Mouse (Mus musculus) neural tube, embryonic 12.5 days (tissue): ENCODE measurements around the gene Tmpo. TPM values are rescaled to one million over a fixed set of nuclear protein-coding genes. Genes with fewer than 3 reads are reported as not detected.
A peak's percentile ranks its signal among the peaks of the same experiment; 100 is the strongest.
"Not testable (repeated sequence)": the region's sequence is repeated elsewhere in the genome, so short reads cannot be mapped to it uniquely, and the experiment has no call there.

Experiments
- ATAC-seq: fragments of 200-750 bp; cut with Nextera tagmentation; 2 replicates; pipeline ENCODE4 v1.8.0; 2017; ENCODE audit warnings: low read depth, mild to moderate bottlenecking, moderate TSS enrichment, moderate library complexity; ENCODE audit not compliant: low FRiP score
- H3K27ac ChIP-seq: fragments of 300-500 bp; sonication (generic); 2 replicates; pipeline ENCODE4 v1.5.1; 2016
- H3K27me3 ChIP-seq: fragments of 300-500 bp; sonication (generic); replicated peaks from 2 replicates; pipeline ENCODE4 v1.6.1; 2016; ENCODE audit warnings: mild to moderate bottlenecking
- H3K36me3 ChIP-seq: fragments of 300-500 bp; sonication (generic); 2 replicates; pipeline ENCODE4 v1.6.1; 2016; ENCODE audit warnings: mild to moderate bottlenecking
- H3K4me1 ChIP-seq: fragments of 300-500 bp; sonication (generic); 2 replicates; pipeline ENCODE4 v1.6.1; 2016
- H3K4me2 ChIP-seq: fragments of 300-500 bp; sonication (generic); replicated peaks from 2 replicates; pipeline ENCODE4 v1.6.1; 2016; ENCODE audit warnings: mild to moderate bottlenecking
- H3K4me3 ChIP-seq: fragments of 300-500 bp; sonication (generic); 2 replicates; pipeline ENCODE4 v1.5.1; 2016
- H3K9ac ChIP-seq: fragments of 300-500 bp; sonication (generic); 2 replicates; pipeline ENCODE4 v1.6.1; 2016; ENCODE audit warnings: mild to moderate bottlenecking
- H3K9me3 ChIP-seq: fragments of 300-500 bp; sonication (generic); 2 replicates; pipeline ENCODE4 v1.6.1; 2016; ENCODE audit warnings: mild to moderate bottlenecking
- WGBS: fragments of 180-500 bp; shearing (Covaris S2); methylation state at CpG from one replicate; pipeline ENCODE4 v1.1.7; 2016; 5-methylcytosine and 5-hydroxymethylcytosine counted together
- polyA plus RNA-seq: library from polyadenylated mRNA; unstranded; fragments of >200 nt; fragmentation: Nextera tagmentation; extraction: Ambion mirVana; gene quantifications from 2 replicates; pipeline ENCODE4 v1.2.1, GENCODE M21; 2016

The Tmpo gene
- polyA plus RNA-seq, 1 experiment from 2014 or later, result 292 TPM

DNA sequence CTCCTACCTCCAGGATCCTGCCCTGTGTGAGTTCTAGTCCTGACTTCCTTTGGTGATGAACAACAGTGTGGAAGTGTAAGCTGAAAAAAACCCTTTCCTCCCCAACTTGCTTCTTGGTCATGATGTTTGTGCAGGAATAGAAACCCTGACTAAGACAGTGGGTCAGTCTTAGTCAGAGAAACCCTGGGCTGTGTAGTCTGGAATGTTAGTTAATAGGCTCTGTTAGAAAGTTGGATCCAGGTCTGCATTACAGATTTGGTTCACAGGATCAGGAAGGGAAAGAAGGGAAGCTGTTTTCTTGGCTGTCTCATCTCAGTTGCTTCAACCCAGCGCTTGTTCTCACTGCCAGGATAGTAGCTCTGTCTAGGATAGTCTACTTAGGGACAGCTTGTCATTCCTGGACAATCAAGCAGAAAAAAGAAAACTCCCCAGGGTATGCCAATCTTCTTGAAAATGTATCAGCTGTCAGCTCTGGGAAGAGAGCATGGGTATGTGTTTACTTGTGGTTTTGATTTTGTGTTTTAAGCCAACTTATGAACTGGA is 18.2 kb upstream of the Tmpo start:
- ATAC-seq, result no peak
- Histone ChIP-seq H3K36me3 (no peaks in the 10 kb centered on the region), H3K4me1 (no peaks in the 10 kb centered on the region), H3K4me3 (no peak overlapping the region), H3K9me3 (no peaks in the 10 kb centered on the region), H3K27ac (no peak overlapping the region), H3K9ac (no peak overlapping the region), H3K4me2 (no peak overlapping the region), H3K27me3 (no peaks in the 10 kb centered on the region)
- 85% methylated on average over 1 of the region's 1 CpGs for WGBS

DNA sequence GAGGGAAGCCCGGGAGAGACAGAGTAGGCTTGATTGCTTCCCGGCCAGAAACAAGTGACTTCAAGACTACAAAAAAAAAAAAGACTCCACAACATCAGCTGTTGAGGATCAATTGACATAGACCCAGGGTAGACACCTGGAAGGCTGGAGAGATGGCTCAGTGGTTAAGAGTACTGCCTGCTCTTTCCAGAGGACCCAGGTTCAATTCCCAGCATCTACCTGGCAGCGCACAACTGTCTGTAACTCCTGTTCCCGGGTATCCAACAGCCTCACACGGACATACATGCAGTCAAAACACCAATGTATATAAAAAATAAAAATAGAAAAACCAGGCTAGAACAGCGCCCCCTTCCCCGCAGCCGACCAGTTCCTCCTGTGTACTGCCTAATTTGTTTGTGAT is 16.6 kb upstream of the Tmpo start:
- ATAC-seq, result no peak
- WGBS, result 93% methylated on average over 8 of the region's 8 CpGs
- H3K27ac ChIP-seq, result no peak overlapping the region

DNA sequence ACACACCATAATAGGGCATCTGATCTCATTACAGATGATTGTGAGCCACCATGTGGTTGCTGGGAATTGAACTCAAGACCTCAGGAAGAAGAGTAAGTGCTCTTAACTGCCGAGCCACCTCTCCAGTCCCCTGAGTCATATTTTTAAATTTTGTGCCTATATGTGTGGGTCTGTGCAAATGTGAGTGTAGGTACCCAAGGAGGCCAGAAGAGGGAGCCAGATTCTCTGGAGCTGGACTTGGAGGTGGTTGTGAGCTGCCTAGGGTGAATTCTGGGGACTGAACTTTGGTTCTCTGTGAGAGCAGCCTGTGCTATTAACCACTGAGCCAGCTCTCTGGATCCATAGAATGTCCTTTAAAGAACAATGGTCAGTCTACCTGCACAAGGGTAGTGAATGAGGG is 15.7 kb upstream of the Tmpo start:
- Histone ChIP-seq H3K27ac (no peak overlapping the region), H3K4me3 (no peak overlapping the region)
- 93% methylated on average over 1 of the region's 1 CpGs for WGBS

More for the DNA sequence above, 16.6 kb upstream of the Tmpo start:
- no peak overlapping the region for H3K4me3 ChIP-seq
- no peak overlapping the region for H3K4me2 ChIP-seq
- H3K4me1 ChIP-seq, result no peaks in the 10 kb centered on the region
- H3K36me3 ChIP-seq, result no peaks in the 10 kb centered on the region
- no peak overlapping the region for H3K9ac ChIP-seq
- H3K9me3 ChIP-seq, result no peaks in the 10 kb centered on the region
- no peaks in the 10 kb centered on the region for H3K27me3 ChIP-seq

DNA sequence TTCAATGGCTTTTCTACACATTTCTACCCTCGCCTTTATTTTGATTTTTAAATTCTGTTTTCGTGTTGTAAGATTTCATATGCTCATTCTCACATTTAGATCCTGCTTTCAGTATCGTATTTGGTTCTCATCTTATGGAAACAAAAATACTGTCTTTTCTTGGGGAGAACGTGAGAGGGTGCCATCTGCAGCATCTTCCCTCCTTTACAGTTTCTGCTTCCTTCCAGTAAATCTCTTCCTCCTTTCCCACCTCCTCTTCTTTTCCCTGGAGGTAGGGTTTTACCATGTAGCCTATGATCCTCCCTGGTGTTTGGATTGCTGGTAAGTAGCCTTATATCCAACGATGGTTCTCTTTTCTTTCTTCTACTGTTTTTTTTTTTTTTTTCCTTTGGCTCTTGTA is 14.6 kb upstream of the Tmpo start:
- no peaks in the 10 kb centered on the region for H3K4me1 ChIP-seq
- no peaks in the 10 kb centered on the region for H3K9me3 ChIP-seq
- no peak for ATAC-seq
- H3K27me3 ChIP-seq, result no peaks in the 10 kb centered on the region
- H3K4me3 ChIP-seq, result no peak overlapping the region
- no peaks in the 10 kb centered on the region for H3K36me3 ChIP-seq
- no peak overlapping the region for H3K9ac ChIP-seq
- H3K4me2 ChIP-seq, result no peak overlapping the region
- no peak overlapping the region for H3K27ac ChIP-seq
- WGBS, result 88% methylated on average over 5 of the region's 5 CpGs

More for the DNA sequence above, 15.7 kb upstream of the Tmpo start:
- Histone ChIP-seq H3K4me2 (no peak overlapping the region), H3K36me3 (no peaks in the 10 kb centered on the region), H3K4me1 (no peaks in the 10 kb centered on the region), H3K9me3 (no peaks in the 10 kb centered on the region), H3K27me3 (no peaks in the 10 kb centered on the region), H3K9ac (no peak overlapping the region)
- ATAC-seq, result no peak

DNA sequence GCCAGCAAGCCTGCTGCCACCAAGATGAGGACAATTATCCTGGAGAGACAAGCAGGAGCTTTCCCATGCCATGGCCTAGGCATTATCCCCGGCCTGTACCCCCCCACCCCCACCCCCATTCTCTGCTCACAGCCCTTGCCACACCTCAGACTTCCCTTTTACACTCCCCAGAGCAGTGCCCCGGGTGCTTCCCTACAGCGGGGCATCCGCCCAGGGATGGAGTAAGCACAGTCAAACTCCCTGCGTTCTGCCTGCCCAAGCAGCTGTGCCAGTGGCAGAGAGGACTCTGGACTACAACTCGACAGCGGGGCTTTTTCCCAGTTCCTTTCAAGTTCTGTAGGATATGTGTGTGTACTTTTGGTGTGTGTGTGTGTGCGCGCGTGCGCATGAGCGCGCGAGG is 14.0 kb upstream of the Tmpo start:
- Histone ChIP-seq H3K4me2 (no peak overlapping the region), H3K27ac (no peak overlapping the region), H3K9me3 (no peaks in the 10 kb centered on the region), H3K27me3 (no peaks in the 10 kb centered on the region), H3K9ac (no peak overlapping the region), H3K4me3 (no peak overlapping the region), H3K36me3 (no peaks in the 10 kb centered on the region), H3K4me1 (no peaks in the 10 kb centered on the region)
- no peak for ATAC-seq
- WGBS, result 87% methylated on average over 14 of the region's 14 CpGs

DNA sequence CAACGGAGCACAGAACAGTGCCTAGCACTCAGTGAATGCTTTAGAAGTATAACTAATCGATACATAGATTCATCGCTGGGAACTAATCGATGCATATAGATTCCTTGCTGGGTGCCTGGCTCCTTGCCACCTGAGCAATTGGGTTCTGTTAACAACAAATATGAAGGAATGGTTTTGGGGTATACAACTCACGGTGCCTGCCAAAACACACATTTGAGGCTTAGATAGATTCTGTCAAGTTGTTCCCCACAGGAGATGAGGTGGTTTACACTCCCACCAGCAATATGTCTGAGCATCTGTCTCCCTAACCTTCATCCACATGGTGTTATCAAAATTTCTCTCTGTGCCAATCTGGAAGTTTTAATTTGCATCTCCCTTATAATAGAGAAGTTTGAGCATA is 10.7 kb upstream of the Tmpo start:
- no peaks in the 10 kb centered on the region for H3K27me3 ChIP-seq
- 96% methylated on average over 5 of the region's 5 CpGs for WGBS
- no peaks in the 10 kb centered on the region for H3K36me3 ChIP-seq
- H3K27ac ChIP-seq, result no peak overlapping the region
- no peaks in the 10 kb centered on the region for H3K9me3 ChIP-seq
- 0 out of 2 replicates have a peak, but pooled peaks cover 4% of the 10 kb centered on the region for H3K4me1 ChIP-seq
- no peak for ATAC-seq
- H3K4me3 ChIP-seq, result no peak overlapping the region
- no peak overlapping the region for H3K9ac ChIP-seq
- no peak overlapping the region for H3K4me2 ChIP-seq

DNA sequence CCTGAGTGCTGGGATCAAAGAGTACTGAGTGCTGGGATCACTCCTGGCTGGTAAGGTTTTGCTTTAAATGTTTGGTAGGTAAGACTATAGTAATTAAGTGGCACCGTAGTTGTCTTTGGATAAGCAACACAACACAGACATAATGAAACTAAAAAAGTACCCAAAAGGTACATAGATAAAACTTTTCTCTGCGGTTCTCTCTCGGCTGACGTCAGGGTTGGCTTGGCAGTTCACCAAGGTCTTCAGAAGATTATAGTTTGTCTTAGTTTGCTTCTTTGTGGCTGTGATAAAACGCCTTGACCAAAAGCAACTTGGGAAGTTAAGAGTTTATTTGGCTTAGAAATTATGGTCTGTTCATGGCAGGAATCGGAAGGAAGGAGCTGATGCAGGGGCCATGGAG is 8.4 kb upstream of the Tmpo start:
- ATAC-seq, result no peak
- H3K9ac ChIP-seq, result no peak overlapping the region
- H3K4me3 ChIP-seq, result no peak overlapping the region
- no peaks in the 10 kb centered on the region for H3K27me3 ChIP-seq
- H3K27ac ChIP-seq, result no peak overlapping the region
- no peaks in the 10 kb centered on the region for H3K36me3 ChIP-seq
- H3K4me2 ChIP-seq, result no peak overlapping the region
- 94% methylated on average over 6 of the region's 6 CpGs for WGBS
- no peaks in the 10 kb centered on the region for H3K9me3 ChIP-seq
- 0 out of 2 replicates have a peak, but pooled peaks cover 4% of the 10 kb centered on the region for H3K4me1 ChIP-seq

DNA sequence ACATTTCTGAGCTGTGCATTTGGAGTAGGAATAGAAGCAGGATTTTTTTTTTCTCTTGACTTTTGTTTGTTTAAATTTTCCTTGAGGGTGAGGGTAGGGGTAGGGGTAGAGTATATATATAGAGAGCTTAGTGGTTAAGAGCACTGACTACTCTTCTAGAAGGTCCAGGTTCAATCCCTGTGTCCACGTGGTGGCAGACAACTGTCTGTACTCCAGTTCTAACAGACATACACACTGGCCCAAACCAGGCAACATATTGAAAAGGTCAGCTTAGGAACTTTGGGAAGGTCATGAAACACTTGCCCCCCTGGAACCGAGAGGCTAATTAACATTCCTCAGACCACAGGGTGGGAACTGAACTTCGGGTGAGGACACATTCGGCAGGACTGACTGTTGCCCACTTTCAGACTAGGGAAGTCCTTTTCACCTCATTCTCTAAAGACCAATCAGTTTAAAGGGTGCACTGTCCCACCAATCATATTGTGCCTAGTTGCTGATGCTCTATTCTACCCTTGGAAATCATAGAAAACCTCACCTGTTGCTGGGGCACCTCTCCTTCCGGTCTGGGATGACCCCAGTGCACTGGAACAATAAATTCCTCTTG is 7.7 kb upstream of the Tmpo start:
- H3K9ac ChIP-seq, result peak overlapping the region; percentile 30; the same call in 1 of the 2 replicates
- H3K27me3 ChIP-seq, result no peaks in the 10 kb centered on the region
- H3K4me2 ChIP-seq, result no peak overlapping the region
- no peaks in the 10 kb centered on the region for H3K36me3 ChIP-seq
- no peak for ATAC-seq
- WGBS, result 77% methylated on average over 5 of the region's 5 CpGs
- no peak overlapping the region for H3K27ac ChIP-seq
- no peaks in the 10 kb centered on the region for H3K9me3 ChIP-seq
- H3K4me3 ChIP-seq, result no peak overlapping the region
- 0 out of 2 replicates have a peak, but pooled peaks cover 4% of the 10 kb centered on the region for H3K4me1 ChIP-seq

DNA sequence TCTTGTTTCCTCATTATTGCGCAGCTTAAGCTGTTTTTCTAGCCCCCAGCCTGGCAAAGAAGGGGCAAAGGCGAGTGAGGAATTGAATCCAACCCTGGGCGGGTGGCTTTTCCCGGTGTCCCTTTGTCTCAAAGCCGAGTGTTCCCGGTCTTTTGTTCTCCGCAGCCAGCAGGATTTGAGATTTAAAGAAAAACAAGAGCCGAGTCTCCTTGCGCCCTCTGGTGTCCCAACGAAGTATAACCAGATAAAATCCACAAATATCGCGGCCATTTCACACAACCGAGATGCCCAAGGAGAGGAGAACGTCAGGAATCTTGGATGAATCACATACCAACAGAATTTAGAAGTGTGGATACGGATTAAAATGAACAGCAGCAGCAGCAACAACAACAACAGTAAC is 6.8 kb upstream of the Tmpo start:
- H3K27ac ChIP-seq, result peak overlapping the region; percentile 28; the same call in 1 of the 2 replicates
- no peaks in the 10 kb centered on the region for H3K36me3 ChIP-seq
- no peaks in the 10 kb centered on the region for H3K27me3 ChIP-seq
- H3K9ac ChIP-seq, result peak overlapping the region; percentile 51
- ATAC-seq, result peak; percentile 80
- H3K4me2 ChIP-seq, result peak overlapping the region; percentile 46
- H3K9me3 ChIP-seq, result no peaks in the 10 kb centered on the region
- under 1% methylated on average over 15 of the region's 15 CpGs for WGBS
- no peak overlapping the region for H3K4me3 ChIP-seq
- H3K4me1 ChIP-seq, result peaks cover 11% of the 10 kb centered on the region

DNA sequence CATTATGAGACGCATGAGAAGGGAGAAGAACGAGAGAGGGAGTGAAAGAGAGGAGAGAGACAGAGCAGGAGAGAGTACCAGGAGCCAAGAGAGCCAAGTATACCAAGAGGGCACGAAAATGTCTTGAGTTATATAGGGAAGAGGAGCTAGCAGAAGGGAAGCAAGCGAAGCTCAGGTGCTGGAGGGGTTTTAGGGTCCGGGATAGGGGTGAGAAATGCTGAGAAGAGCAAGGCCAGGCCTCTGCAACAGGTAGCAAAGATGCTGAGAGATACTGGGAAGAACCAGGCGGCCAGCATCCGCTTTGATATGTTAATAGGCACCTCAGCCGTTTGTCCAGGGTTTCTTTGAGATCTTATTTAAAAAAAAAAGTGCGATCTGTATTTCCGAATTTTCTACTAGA is 6.2 kb upstream of the Tmpo start:
- Histone ChIP-seq H3K27ac (0 out of 2 replicates have a peak overlapping the region, but pooled peaks have one; percentile 28), H3K4me3 (no peak overlapping the region), H3K27me3 (no peaks in the 10 kb centered on the region), H3K9ac (peak overlapping the region; percentile 51), H3K9me3 (no peaks in the 10 kb centered on the region), H3K4me1 (peaks cover 11% of the 10 kb centered on the region), H3K4me2 (peak overlapping the region; percentile 46), H3K36me3 (no peaks in the 10 kb centered on the region)
- WGBS, result 21% methylated on average over 10 of the region's 10 CpGs
- peak; percentile 35; the same call in 1 of the 2 replicates for ATAC-seq

DNA sequence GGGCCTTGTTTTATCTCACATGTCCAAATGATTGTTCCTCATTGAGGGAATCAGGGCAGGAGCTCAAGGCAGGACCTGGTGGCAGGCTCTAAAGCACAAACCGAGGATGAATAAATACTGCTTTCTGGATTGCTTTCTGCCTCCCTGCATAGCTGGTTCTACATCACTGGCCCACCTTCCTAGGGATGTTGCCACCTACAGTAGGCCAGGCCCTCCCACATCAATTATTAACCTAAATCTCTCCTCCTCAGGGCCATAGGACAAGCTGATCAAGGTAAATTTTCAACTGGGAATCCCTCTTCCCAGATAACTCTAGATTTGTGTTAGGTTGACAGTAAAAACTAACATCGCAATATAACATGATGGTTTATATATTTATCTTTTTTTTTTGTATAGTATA is 4.6 kb upstream of the Tmpo start:
- Histone ChIP-seq H3K36me3 (no peaks in the 10 kb centered on the region), H3K9me3 (no peaks in the 10 kb centered on the region), H3K4me1 (peaks cover 11% of the 10 kb centered on the region), H3K27me3 (no peaks in the 10 kb centered on the region), H3K27ac (no peak overlapping the region), H3K4me2 (no peak overlapping the region), H3K9ac (no peak overlapping the region), H3K4me3 (no peak overlapping the region)
- no peak for ATAC-seq
- WGBS, result 100% methylated on average over 2 of the region's 2 CpGs

DNA sequence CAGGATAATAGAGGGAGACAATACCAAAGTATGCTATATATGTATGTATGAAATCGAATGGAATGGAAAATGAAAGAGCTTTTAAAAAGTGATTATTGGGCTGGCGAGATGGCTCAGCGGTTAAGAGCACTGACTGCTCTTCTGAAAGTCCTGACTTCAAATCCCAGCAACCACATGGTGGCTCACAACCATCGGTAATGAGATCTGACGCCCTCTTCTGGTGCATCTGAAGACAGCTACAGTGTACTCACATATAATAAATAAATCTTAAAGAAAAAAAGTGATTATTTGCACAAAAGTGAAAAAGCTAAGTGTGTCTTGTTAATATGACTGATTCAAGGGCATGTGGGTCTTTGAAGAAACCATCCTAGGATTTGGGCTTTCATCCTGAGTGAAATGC is 3.8 kb upstream of the Tmpo start:
- ATAC-seq, H3K27ac ChIP-seq, H3K27me3 ChIP-seq, H3K9ac ChIP-seq, H3K4me3 ChIP-seq, H3K4me2 ChIP-seq, H3K9me3 ChIP-seq, H3K36me3 ChIP-seq: not testable (repeated sequence)
- H3K4me1 ChIP-seq, result peaks cover 14% of the 10 kb centered on the region
- 70% methylated on average over 5 of the region's 5 CpGs for WGBS

DNA sequence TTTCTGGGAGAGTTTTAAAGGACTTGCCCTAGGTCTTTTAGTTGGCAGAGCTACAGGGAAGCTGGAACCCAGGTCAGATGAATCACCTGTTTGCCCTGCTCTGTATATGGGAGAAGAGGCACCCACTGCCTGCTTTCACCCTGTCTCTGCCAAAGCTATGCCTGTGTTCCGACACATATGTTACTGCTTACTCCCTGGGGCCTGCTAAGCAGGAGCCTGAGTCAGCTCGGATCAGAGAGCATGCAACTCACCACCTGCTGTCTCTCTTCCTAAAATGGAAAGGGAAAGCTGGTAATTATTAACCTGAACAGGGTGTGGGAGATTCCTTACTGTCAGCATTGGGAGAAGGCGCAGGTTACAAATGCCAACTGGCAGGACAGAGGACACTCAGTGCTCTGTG is 2.2 kb upstream of the Tmpo start:
- ATAC-seq, result no peak
- Histone ChIP-seq H3K4me3 (no peak overlapping the region), H3K9me3 (no peaks in the 10 kb centered on the region), H3K4me2 (peak overlapping the region; percentile 58), H3K27me3 (no peaks in the 10 kb centered on the region), H3K4me1 (peaks cover 14% of the 10 kb centered on the region), H3K27ac (0 out of 2 replicates have a peak overlapping the region, but pooled peaks have one; percentile 9), H3K36me3 (no peaks in the 10 kb centered on the region), H3K9ac (no peak overlapping the region)
- 29% methylated on average over 3 of the region's 3 CpGs for WGBS
